Mouse (Mus musculus) embryo, embryonic 11 days (tissue): Measurements from ENCODE around the gene 1700028P14Rik.
A peak's percentile ranks its signal among the peaks of the same experiment; 100 is the strongest.
"Not testable (repeated sequence)": the region's sequence is repeated elsewhere in the genome, so short reads cannot be mapped to it uniquely, and the experiment has no call there.

Experiments used
- DNase-seq: peaks from one replicate; pipeline ENCODE4 v3.0.0-alpha.2; 2015

Gene 1700028P14Rik

DNA sequence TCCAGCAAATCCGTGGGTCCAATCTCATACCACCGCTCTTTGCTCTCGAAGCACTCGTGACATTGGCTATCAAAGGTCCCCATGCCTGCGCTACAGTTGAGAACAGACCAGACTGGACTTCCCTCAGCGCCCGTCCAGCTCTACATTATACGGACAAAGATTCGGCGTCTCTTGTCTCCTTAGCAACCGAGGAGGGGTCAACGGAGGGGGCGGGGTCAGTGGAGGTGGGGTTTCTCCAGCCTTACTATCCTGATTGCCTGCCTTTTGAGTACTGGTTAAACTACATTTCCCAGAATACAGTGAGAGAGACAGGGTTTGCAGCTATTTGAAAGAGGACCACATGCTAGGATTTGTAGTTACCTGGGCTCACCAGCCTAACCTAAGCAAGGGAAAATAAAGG is at the start of gene 1700028P14Rik:
1700028P14Rik (minus strand) TSS at position 169 of the 400 bp plus-strand sequence.
- peak; percentile 87 for DNase-seq

DNA sequence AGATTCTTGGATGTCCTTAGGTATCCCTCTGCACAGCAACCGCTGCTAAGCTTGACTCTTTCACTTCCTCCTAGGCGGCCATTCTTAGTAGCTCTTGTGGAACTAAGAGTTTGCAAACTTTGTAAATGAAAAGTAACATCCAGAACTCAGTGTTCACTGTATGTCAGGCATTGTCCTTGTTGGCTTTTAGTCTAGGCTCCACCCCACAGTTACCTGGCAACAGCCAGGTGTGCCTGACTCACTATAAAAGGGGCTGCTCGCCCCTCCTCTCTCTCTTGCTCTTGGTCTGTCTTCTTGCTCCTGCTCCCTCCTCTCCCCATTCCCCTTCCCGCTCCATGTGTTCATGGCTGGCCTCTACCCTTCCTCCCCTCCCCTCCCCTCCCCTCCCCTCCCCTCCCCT is 46.5 kb upstream of the 1700028P14Rik start:
- no peak for DNase-seq

DNA sequence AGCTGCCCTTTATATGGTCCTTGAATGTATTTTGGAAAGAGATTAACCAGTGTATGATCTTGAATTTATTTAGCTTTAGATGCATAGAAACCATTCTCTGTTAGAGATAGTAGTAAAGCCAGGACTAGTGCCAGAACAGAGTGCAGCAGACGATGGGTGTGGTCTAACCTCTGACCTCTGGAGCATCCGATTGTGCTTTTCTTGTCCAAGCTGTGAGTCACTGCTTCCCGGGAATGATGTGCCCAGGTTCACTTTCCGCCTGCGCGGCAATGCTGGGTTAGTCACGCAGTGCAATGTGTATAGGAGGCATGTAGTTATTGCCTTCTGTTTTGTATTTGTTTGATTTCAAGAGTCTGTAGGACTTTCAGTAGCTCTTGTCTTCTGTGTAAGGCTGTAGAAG is 45.8 kb upstream of the 1700028P14Rik start:
- no peak for DNase-seq

DNA sequence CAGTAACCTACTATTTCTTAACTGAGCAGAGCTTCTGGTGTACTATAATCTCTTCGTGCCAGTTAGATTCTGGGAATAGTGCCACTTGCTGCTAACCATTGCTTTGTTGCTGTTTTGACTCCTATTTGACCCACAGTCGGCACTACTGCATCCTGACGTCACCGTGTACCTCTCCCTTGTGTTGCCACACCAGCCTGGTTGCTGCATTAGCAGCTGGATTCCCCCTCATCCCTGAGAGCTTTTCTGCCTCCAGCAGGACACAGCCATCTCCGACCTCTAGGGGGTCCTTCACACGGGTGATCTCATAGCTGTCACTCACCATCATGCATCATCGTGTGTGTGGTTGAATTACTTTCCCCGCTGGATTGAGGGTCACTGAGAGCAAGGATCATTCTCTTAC is 45.2 kb upstream of the 1700028P14Rik start:
- DNase-seq, result peak; percentile 2

DNA sequence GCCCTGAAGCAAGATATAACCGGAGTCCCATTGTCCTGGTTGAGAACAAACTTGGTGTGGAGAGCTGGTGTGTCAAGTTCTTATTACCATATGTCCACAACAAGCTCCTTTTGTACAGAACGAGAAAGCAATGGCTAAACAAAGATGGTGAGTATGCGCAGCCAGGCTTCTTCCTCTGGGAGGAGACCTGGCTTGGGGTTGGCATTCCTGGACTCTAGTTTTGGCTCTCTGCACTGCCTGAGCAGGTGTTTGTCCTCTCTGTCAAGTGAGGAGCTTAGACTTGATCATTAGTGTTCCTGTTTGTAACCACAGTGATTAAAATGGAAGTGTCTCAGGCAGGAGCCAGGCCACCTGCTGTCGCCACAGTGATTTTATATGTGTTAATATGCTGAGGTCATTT is 41.7 kb upstream of the 1700028P14Rik start:
- DNase-seq, result no peak

DNA sequence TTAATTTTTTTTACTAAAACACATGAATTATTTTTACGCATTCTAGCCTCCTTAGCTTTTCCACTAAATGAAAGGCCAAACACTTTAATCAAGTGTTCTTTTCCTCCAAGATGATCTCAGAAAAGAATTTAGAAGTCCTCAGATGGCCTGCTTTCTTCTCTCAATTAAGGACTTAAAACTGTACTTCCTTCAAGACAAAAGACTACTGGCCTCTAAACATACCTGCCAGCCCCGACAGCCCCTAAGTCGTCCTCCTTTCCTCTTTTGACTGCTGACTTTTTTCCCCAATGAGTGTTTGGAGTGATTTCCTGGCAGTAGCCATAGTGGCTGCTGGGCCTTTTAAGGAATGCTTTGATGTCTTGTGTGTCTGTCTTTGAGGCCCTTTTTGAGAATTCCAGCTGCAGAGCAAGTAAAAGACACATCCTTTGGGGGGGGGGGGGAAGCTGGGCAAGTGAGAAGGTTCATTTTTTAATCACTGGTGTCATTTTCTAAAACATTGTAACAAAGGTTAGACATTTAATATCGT is 35.9 kb upstream of the 1700028P14Rik start:
- peak; percentile 72 for DNase-seq

DNA sequence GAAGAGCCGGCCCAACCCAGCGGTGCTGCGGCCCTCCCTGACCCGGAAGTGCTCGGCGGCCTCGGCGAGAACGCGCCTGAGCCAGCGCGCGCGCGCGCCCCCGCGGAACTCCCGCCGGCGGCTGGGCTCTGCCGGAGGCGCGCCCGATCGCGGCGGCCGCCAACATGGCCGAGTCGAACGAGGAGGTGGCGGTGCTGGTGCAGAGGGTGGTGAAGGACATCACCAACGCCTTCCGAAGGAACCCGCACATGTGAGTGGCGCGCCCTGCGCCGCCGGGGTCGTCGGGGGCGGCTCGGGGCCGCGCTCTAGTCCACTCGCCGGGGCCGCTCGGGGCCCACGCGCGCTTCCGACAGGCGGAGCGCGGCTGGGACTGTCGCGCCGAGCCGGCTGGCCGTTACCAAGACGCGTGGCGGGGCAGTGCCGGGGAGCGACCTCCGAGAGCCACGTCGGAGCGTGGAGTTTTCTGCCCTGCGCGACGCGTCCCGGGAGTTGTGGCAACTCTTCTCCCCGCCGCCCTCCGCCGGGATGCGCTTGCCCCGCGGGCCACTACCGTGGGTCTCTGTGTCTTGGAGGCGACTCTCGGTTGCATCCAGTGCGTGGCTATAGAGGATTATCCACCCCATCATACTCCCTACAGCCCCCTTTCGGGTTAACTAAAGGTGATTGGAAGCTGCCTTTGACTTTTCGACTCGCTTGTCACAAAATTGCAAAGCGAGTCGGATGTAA is 34.8 kb upstream of the 1700028P14Rik start, which contains the start of gene Ptar1:
Ptar1 (plus strand) TSS at position 134 of the 726 bp plus-strand sequence.
- DNase-seq, result peak; percentile 93

DNA sequence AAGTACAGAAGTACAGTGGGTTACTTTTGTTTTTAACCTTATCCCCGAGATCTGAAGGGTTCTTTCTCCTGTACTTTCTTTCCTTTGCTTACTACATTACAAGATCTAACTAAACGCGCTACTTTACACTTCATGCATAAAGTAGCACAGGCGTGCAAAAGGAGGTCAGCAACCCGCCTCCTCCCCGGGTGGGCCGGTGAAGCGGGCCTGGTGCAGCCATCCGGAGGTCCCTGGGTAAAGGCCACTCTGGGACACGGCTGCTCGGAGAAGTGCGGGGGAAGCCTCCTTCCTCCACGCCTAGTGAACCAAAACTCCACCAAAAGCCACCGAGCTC is 34.3 kb upstream of the 1700028P14Rik start:
- DNase-seq, result no peak

DNA sequence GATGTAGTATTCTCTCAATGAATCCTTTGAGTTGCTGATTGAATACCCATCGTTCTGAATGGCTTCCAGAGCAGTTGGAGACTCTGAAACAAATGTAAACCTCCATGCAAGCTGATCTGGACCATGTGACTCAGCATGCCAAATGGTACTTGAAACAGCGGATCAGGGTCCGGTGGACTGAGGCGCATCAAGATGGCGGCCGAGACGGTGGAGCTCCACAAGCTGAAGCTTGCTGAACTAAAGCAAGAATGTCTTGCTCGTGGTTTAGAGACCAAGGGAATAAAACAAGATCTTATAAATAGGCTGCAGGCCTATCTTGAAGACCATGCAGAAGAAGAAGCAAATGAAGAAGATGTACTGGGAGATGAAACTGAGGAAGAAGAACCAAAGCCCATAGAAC is 23.0 kb upstream of the 1700028P14Rik start:
- not testable (repeated sequence) for DNase-seq

DNA sequence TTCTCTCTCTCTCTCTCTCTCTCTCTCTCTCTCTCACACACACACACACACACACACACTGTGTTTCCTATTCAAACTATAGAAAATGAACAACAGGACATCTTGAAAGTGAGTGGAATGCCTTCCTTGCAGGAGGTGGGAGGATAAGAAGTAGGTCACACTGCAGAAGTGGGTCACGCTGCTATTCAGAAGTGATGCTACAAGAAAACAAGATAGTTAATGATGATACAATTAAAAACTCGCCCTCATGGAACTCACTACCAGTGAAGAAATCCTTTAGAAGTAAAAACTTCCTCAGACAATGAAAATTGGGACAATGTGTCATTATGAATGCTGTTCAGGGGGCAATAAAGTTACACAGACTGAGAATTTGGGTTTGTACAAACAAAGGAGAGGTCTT is 20.4 kb upstream of the 1700028P14Rik start:
- DNase-seq, result no peak

DNA sequence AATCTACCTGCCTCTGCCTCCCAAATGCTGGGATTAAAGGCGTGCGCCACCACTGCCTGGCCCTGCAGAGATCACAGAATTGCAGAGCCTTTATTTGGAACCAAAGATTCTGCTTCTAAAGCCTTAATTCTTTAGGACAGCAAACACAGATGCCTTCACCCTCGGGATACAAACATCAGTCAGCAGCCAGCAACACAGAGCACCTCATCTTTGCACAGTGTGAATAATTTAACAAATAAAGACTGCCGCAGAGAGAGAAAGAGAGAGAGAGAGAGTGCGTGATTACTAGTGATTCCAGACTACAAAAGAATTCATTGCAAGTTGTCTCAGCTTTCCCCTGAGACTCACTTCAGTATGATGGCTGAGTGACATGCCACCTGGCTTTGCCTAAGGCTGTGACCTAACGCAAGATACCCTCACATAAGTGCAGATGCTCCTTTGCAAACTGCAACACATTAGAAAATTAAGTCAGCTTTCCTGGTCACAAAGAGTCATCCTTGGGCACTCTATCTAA is 15.6 kb upstream of the 1700028P14Rik start:
- DNase-seq, result no peak

DNA sequence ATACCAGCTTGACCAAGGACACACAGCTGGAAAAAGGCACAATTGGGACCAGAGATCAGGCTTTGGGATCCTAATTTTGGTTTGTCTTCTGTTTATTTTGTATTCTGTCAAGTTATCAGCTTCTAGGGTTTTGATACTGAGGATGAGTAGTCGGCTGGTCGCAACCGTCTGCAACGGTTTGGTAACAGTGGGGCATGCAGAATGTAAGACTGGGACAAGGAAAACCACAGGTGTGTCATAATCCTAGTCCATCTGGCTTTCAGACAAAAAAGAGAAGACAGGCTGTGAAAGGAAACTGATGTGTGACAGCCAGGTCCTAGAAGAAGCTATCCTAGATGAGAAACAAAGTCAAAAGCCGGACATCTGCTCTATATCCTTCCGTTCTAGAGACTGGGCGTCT is 11.5 kb upstream of the 1700028P14Rik start:
- DNase-seq, result no peak

DNA sequence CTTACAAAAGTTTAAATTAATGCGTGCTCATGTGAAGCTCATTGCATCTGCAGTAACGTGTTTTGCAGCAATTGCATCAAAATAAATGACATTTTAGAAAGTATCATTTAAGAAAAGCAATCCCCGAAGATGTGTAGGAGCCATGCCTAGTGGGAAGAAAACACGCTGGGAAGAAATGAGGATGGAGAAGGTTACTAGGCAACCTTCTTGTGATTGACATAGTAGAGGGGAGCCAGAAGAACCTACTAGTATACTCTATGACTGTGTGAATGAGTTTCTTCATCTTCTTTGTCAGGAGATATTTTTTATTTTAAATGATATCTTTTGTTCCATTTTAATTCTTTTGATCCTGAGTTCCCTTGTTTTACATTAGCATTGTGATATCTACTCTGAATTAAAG is 5.7 kb upstream of the 1700028P14Rik start:
- DNase-seq, result no peak

DNA sequence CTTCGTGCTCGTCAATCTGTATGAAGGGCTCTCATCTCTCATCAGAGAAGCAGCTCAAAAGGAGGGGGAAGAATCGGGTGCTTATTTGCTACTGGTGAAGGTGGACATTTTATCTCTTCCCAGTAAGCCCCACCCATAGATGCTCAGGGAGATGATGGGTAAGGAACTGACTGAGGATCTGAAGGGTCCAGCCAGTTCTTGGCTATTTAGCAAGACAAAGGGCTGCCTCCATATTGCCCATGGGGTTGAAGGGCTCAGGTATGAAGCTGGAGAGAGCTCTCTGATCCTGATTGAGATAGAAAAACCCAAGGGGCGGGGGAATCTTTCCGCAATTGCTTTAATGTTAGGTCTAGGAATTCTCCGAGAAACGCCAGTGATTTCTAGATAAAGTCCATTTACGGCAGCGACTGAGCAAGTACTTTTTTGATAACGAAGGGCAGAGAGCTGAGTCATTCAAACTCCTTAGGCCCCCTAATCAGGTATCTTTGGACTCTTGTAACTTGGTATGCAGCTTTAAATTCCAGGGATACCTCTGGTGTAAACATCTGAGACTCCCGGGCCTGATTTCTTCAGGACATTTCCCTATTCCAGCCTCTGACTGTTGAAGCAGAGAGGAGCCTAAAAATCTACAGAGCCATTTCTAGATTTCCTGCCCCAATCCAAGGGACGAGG is 4.8 kb upstream of the 1700028P14Rik start:
- DNase-seq, result no peak

DNA sequence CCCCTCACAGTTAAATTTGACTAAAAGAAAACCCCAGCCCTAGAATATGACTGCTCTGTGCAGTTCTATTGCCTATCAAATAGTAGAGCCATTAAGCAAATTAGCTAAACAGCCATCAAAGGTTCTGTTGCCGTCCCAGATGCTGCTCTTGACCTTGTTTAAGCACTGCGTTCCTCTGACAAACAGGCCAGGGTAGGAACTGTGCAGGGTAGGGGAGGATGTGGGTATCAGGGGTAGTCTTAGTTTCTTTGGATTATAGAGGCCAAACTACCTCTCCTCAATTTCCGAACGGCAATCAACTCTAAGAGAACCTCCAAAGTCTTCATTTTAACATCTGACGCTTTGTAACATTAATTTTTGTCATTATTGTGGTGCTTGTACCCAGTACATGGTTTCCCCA is 542 bp upstream of the 1700028P14Rik start:
- no peak for DNase-seq

DNA sequence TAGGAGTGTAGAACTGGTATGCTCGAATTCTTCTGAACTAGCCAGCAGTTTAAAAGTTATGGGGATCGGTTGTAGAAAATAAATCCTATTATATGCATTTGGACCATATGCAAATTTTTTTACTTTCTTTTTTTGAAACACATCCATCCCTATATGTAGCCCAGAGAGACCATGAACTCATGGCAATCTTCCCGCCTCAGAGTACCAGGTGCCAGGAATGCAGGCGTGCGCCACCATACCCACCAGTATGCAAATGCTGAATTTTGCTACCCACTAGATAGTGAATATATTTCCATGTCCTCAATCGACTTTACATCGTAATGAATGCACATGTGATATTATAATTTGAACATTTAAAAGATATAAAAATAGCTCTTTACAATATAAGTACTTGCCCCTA is 5.3 kb downstream of the 1700028P14Rik start:
- no peak for DNase-seq

DNA sequence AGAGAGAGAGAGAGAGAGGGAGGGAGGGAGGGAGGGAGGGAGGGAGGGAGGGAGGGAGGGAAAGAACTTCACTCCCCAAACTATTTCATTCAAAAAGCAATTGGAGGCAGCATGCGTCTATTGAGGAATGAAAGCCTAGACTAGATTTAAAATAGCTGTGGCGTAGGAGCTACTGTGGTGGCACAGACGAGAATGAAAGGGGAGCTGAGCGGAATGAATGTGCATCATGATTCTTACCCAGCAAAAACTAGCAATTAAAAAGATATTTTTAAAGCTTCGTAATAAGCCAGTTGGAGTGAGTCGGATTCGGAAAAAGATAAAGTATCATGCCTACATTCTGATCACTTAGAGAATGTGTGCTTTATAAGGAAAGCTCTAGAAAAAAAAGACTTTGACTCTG is 7.3 kb downstream of the 1700028P14Rik start:
- DNase-seq, result no peak

DNA sequence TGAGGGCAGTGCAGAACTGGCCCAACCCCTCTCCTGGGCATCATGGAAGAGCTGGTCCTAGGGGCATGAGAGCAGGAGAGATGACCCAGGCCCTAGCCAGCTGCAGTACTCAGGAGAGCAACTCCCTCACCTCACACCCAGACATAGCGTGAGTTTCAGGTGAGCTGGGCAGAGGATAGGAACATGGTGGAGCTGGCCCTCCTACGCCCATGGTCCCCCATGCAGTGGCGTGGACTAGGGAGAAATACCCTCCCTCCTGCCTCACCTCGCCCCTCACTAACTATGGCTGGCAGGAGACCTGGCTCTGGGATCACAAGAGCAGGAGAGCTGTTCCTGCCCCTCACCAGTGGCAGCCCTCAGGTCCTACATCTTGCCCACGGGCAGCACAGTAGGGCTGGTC is 8.8 kb downstream of the 1700028P14Rik start:
- no peak for DNase-seq

DNA sequence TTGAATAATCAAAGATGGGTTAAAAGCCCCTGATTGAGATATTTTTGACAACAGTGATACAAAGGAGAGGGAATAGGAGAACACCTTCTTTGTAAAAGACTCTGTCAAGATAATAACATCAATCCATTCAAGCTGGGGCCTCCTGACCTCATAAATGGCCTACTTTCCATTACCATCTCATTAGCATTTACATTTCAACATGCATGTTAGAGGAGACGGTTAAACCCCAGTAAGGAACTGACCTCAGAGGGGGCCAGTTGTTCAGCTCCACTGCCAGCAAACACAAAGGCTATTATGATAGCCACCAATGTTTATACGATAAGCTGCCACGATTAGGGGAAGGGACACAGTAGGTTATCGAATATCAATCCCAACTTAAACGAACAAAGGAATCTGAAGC is 15.8 kb downstream of the 1700028P14Rik start:
- DNase-seq, result peak; percentile 14

DNA sequence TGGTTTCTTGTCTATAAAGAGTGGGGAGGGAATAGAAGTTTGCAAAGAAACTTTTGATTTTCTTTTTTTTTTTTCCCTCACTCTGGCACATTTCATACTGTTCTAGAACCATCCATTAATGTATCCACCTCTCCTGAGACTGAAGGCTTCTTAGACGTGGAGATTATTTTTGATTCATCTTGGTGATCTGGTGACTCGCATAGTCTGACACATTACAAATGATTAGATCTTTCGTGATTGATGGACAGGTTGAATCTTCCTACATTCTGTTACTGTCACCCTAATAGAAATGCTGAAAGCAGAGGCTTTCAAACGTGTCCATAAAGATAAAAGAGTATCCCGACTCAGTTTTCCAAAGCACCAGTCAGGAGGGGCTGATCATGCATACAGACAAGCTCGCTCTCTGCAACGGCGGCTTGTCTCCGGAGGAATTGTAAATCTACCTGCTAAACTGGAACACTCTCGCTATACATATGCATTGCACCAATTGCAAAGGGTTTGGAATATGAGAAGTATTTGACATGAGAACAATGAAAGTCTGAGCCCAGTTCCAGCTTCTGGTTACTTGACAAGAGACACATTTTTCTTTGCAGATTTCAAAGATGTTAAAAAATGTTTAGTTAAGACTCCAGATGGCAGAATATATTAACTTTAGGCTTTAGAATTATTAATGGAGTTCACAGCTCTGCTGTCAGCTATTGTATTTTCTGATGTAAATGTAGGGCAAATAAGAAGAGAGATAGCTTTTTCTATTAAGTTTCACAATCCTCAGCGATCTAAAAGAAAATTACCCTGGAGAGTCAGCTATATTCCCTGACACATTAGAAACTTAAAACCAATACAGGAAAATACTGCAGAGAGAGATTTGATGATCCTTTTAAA is 20.8 kb downstream of the 1700028P14Rik start:
- DNase-seq, result no peak

DNA sequence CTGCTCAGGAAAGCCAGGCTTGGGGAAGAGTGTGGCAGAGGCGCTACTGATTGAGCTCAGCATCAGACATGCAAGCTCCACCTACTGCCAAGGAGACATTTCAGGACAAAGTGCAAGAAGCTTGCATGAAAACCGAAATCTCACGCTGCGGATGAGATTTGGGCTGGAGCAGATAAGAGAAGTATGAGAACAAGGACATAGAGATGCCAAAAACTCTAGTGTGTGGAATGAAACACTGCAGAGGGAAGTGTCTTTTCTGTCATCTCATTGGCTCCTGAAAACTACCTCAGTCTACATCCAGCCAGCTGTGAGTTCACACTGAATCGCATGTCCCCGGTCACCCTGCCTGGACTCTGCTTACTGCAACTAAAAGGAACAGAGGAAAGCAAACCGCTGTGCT is 38.3 kb downstream of the 1700028P14Rik start:
- no peak for DNase-seq

DNA sequence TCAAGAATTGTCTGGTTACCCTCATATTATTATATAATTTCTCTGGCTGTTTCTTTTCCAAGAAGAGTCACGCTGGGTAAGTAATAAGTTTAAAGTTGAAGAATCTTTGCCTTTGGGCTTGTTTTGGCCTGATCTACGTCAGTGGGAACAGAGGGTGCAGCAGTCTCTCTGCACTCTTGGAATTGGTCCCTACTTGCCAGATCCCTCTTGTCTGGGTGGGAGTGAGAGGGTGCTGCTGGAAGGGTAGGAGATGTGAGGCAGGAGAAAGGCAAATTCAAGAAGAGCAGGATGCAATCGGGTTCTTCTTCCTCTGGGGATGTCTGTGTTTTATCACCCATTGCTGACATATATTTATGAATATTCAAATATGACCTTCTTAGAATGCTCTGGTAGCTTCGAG is 42.9 kb downstream of the 1700028P14Rik start:
- DNase-seq, result no peak

DNA sequence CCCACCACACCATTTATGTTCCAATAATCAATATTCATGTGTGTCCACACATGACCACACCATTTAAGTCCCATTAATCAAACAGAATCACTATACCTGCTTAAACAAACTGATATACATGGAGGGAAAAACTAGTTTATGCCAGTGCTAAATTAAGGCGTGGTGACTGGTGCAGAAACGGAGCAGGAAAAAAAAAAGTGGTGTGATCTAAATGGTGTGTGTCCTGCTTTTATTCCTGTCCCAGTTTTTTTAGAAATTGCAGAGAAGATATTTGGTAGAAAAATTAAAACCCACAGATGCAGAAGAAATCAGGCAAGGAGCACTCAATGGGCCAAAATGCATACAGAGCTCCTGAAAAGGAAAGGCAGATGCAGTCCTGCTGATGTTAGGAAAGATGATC is 44.7 kb downstream of the 1700028P14Rik start:
- DNase-seq, result no peak
